In the genomic region with DNA sequence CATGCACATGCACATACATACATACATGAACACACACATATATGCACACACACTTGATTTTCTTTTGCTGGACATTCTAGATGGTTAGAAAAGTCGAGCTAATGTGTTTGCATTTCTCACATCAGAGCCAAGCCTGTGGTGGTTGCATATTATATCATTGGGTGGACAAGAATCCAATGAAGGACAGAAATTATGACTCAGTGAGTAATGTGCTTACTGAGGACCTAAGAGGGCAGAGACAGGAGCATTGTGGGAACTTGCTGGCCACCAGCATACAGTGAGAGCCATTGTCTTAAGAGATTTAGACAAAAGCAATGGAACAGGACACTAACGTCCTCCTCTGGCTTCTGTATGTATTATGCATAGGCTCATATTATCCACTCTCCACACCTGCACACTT, we compare ENCODE assay signal across 25 mouse cellular contexts.
"Had no signal": no experiment of that assay in that cellular context is flagged by ENCODE, and none has a peak within 500 bp of the region (broad histone marks: within the 10 kb centered on the region; RNA-seq: fewer than 3 reads in every experiment).

No protein-coding gene starts in this region.

- H3K27me3 ChIP-seq: heart, embryonic 12.5 days; hindbrain, embryonic 12.5 days; limb, embryonic 12.5 days; liver, embryonic 13.5 days had no signal

- H3K4me3 ChIP-seq: gastrocnemius, adult 2 months; heart, embryonic 10.5 days; heart, embryonic 12.5 days; hindbrain, embryonic 10.5 days; hindbrain, embryonic 12.5 days; layer of hippocampus, adult 2 months; left cerebral cortex, adult 2 months; limb, embryonic 10.5 days; limb, embryonic 12.5 days; liver, embryonic 13.5 days had no signal

- H3K9me3 ChIP-seq: heart, embryonic 10.5 days; hindbrain, embryonic 12.5 days; limb, embryonic 10.5 days; limb, embryonic 12.5 days; liver, embryonic 13.5 days had no signal

- H3K27ac ChIP-seq: gastrocnemius, adult 2 months; heart, embryonic 10.5 days; hindbrain, embryonic 10.5 days; hindbrain, embryonic 12.5 days; hindbrain, embryonic 14.5 days; layer of hippocampus, adult 2 months; left cerebral cortex, adult 2 months; limb, embryonic 12.5 days; liver, embryonic 13.5 days had no signal

- H3K36me3 ChIP-seq: heart, embryonic 10.5 days; heart, embryonic 12.5 days; hindbrain, embryonic 10.5 days; hindbrain, embryonic 12.5 days; limb, embryonic 10.5 days; limb, embryonic 12.5 days; liver, embryonic 13.5 days had no signal

- ATAC-seq: hindbrain, embryonic 16.5 days; intestine, embryonic 16.5 days had no signal

- H3K4me2 ChIP-seq: heart, embryonic 12.5 days; hindbrain, embryonic 12.5 days; hindbrain, embryonic 14.5 days; limb, embryonic 12.5 days; liver, embryonic 11.5 days; liver, embryonic 13.5 days had no signal

- H3K9ac ChIP-seq: heart, embryonic 12.5 days; hindbrain, embryonic 12.5 days; hindbrain, embryonic 14.5 days; limb, embryonic 12.5 days; liver, embryonic 13.5 days had no signal

- DNase-seq: gastrocnemius, adult 2 months; gastrocnemius, postnatal 10 days; gastrocnemius, postnatal 25 days; heart, adult 18-20 months; heart, postnatal 10 days; heart, postnatal 4 days; kidney, adult 11 months; kidney, adult 2 months; kidney, postnatal 10 days; kidney, postnatal 25 days; kidney, postnatal 4 days; liver; liver, embryonic 13.5 days had no signal
